Mouse (Mus musculus): ENCODE results near the gene Cbx5. TPM values are rescaled to one million over a fixed set of nuclear protein-coding genes. Genes with fewer than 3 reads are reported as not detected.

Gene Cbx5
- polyA plus RNA-seq, 1 experiment from 2014 or later = 27.8 TPM

GRCm38 (mm10) chr15:103205156-103205555 lies 34.5 kb downstream of the Cbx5 start:
- DNase-seq (ENCODE audit: low spot score) = peak; percentile 65
- Histone ChIP-seq H3K36me3 (ENCODE audit: insufficient read depth, low read length) (0 out of 2 replicates have a peak, but pooled peaks cover 1% of the 10 kb centered on the region), H3K9me3 (ENCODE audit: low read length) (no peaks in the 10 kb centered on the region), H3K4me2 (replicated peaks; ENCODE audit: low read depth, low read length) (no peak overlapping the region), H3K27me3 (replicated peaks; ENCODE audit: insufficient read depth, low read length) (no peaks in the 10 kb centered on the region), H3K4me3 (ENCODE audit: low read depth, low read length) (no peak overlapping the region), H3K27ac (ENCODE audit: low read length) (no peak overlapping the region), H3K4me1 (ENCODE audit: insufficient read depth, low read depth, low read length) (no peaks in the 10 kb centered on the region), H3K9ac (replicated peaks; ENCODE audit: low read depth) (no peak overlapping the region)
- TF ChIP-seq EP300 (IDR thresholded peaks at IDR 0.05) (no peak), CTCF (IDR thresholded peaks at IDR 0.05) (peak; percentile 65)
- no peak for ATAC-seq
- WGBS = 51% methylated on average over 2 of the region's 2 CpGs

DNA sequence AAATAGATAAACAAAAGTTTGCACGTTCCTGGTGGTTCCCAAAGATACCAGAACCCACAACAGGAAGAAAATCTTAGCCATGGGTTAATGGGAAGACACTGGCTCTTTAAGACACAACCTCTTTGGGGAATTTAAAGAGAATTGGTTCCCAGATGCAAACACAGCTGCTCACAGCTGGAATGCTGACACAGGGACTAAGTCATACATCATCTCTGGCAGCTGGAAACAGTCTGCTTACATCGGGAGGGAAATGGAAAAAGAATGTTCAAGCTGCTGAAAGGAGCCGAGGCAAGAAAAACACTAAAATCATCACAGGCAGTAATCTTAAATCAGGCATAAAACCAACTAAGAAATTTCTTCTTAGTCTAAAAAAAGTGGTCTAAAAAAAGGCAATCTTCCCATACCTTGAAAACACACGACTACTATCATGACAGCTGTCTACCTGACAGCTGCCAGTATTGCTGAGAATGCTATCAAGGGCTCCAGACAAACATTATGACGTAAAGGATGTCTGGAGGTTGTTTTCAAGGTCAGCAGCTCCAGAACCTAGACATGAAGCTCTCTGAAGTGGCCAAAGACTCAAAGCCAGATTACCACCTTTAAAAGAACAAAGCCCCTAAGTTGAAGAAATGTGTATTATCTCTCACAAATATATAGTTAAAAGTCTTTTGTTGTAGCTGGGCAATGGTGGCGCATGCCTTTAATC lies 37.4 kb downstream of the Cbx5 start:
- WGBS = 47% methylated on average over 6 of the region's 6 CpGs
- TF ChIP-seq CTCF (IDR thresholded peaks at IDR 0.05) = no peak
- TF ChIP-seq EP300 (IDR thresholded peaks at IDR 0.05) = peak; percentile 83
- peak; percentile 92 for DNase-seq (ENCODE audit: low spot score)
- Histone ChIP-seq H3K36me3 (ENCODE audit: insufficient read depth, low read length) (peaks cover 18% of the 10 kb centered on the region; the same call in 1 of the 2 replicates), H3K4me1 (ENCODE audit: insufficient read depth, low read depth, low read length) (no peaks in the 10 kb centered on the region), H3K9ac (replicated peaks; ENCODE audit: low read depth) (no peak overlapping the region), H3K4me2 (replicated peaks; ENCODE audit: low read depth, low read length) (no peak overlapping the region), H3K4me3 (ENCODE audit: low read depth, low read length) (no peak overlapping the region), H3K27me3 (replicated peaks; ENCODE audit: insufficient read depth, low read length) (no peaks in the 10 kb centered on the region), H3K9me3 (ENCODE audit: low read length) (no peaks in the 10 kb centered on the region), H3K27ac (ENCODE audit: low read length) (peak overlapping the region; percentile 74)
- ATAC-seq = peak; percentile 89

DNA sequence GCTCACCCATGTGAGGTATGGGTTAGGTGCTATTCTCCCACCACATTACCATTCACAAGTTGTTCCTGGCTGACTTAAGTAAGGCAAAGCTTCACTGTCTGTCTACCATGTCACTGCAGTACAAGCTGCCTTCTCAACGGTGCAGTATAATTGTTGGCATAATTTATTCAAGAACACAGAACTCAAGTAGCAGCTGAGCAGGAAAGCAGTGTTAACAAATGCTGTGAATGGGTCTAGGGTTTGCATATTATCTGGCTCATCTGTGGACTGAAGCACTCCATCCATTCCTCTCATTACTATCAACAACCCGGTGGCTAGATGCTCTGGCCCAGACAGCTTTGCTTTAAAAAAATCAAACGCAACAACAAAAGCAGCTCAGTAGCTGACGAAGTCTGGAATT lies 41.8 kb downstream of the Cbx5 start:
- Histone ChIP-seq H3K4me3 (ENCODE audit: low read depth, low read length) (no peak overlapping the region), H3K36me3 (ENCODE audit: insufficient read depth, low read length) (peaks cover 24% of the 10 kb centered on the region; the same call in 1 of the 2 replicates), H3K4me1 (ENCODE audit: insufficient read depth, low read depth, low read length) (no peaks in the 10 kb centered on the region), H3K27me3 (replicated peaks; ENCODE audit: insufficient read depth, low read length) (no peaks in the 10 kb centered on the region), H3K4me2 (replicated peaks; ENCODE audit: low read depth, low read length) (no peak overlapping the region), H3K9me3 (ENCODE audit: low read length) (no peaks in the 10 kb centered on the region), H3K27ac (ENCODE audit: low read length) (no peak overlapping the region), H3K9ac (replicated peaks; ENCODE audit: low read depth) (no peak overlapping the region)
- TF ChIP-seq CTCF (IDR thresholded peaks at IDR 0.05) (no peak), EP300 (IDR thresholded peaks at IDR 0.05) (no peak)
- DNase-seq (ENCODE audit: low spot score) (no peak), ATAC-seq (no peak)
- WGBS = 85% methylated on average over 4 of the region's 4 CpGs

GRCm38 (mm10) chr15:103196835-103197234 lies 42.8 kb downstream of the Cbx5 start:
- Histone ChIP-seq H3K27ac (ENCODE audit: low read length) (no peak overlapping the region), H3K27me3 (replicated peaks; ENCODE audit: insufficient read depth, low read length) (no peaks in the 10 kb centered on the region), H3K9ac (replicated peaks; ENCODE audit: low read depth) (no peak overlapping the region), H3K36me3 (ENCODE audit: insufficient read depth, low read length) (peaks cover 24% of the 10 kb centered on the region; the same call in 1 of the 2 replicates), H3K4me3 (ENCODE audit: low read depth, low read length) (no peak overlapping the region), H3K4me1 (ENCODE audit: insufficient read depth, low read depth, low read length) (no peaks in the 10 kb centered on the region), H3K4me2 (replicated peaks; ENCODE audit: low read depth, low read length) (no peak overlapping the region), H3K9me3 (ENCODE audit: low read length) (no peaks in the 10 kb centered on the region)
- ATAC-seq = no peak
- DNase-seq (ENCODE audit: low spot score) = no peak
- WGBS = 75% methylated on average over 1 of the region's 1 CpGs
- no peak for TF ChIP-seq EP300 (IDR thresholded peaks at IDR 0.05)
- no peak for TF ChIP-seq CTCF (IDR thresholded peaks at IDR 0.05)

GRCm38 (mm10) chr15:103193606-103194005 lies 46.0 kb downstream of the Cbx5 start:
- H3K4me1 ChIP-seq (ENCODE audit: insufficient read depth, low read depth, low read length) = no peaks in the 10 kb centered on the region
- no peak for TF ChIP-seq EP300 (IDR thresholded peaks at IDR 0.05)
- no peak for TF ChIP-seq CTCF (IDR thresholded peaks at IDR 0.05)
- no peaks in the 10 kb centered on the region for H3K27me3 ChIP-seq (replicated peaks; ENCODE audit: insufficient read depth, low read length)
- 53% methylated on average over 2 of the region's 2 CpGs for WGBS
- no peaks in the 10 kb centered on the region for H3K9me3 ChIP-seq (ENCODE audit: low read length)
- H3K9ac ChIP-seq (replicated peaks; ENCODE audit: low read depth) = no peak overlapping the region
- peaks cover 14% of the 10 kb centered on the region; the same call in 1 of the 2 replicates for H3K36me3 ChIP-seq (ENCODE audit: insufficient read depth, low read length)
- no peak overlapping the region for H3K4me2 ChIP-seq (replicated peaks; ENCODE audit: low read depth, low read length)
- ATAC-seq (peak; percentile 33; the same call in 1 of the 2 replicates), DNase-seq (ENCODE audit: low spot score) (peak; percentile 36)
- H3K27ac ChIP-seq (ENCODE audit: low read length) = 0 out of 2 replicates have a peak overlapping the region, but pooled peaks have one; percentile 2
- H3K4me3 ChIP-seq (ENCODE audit: low read depth, low read length) = no peak overlapping the region

DNA sequence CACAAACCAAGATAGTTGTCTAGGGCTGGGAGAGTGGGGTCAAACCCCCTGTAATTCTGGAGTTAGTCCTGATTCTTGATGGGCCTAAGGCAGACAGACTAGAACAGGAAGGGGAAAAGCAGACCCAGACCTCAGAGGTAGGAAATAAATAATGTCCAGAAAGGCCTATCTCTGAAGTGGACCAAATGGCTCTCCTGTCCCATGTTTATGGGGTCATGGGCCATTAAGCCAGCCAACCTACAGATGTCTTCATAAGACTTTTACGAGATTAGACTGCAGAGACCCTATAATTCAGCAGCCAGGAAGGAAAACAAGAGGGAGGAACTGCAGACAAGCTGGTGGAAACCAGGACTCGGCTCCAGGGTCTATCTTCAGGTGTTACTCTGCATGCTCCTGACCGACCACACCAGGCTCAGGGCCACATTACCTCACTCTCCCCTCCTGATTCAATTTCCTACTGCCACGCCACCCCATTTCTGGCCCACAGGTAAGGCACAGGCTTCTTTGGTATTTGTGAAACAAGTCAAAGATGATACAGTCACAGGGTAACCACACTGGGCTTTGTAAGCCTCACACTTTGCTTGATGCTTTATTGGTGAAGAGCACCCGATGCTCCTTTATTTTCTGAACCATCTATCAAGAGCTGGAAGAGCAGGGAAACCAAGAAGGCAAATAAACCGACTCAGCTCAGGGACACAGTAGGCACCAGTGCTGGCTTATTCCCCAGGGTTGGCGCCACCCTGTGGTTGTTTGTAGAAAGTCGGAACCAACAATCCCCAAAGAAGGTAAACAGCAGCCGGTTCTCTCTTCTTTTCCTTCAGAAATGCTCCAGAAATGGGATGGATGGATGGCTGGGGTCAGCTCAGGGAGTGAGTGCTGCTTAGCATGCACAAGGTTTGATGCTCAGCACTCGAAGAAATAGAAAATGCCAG lies 48.8 kb downstream of the Cbx5 start:
- 59% methylated on average over 10 of the region's 10 CpGs for WGBS
- Histone ChIP-seq H3K4me3 (ENCODE audit: low read depth, low read length) (no peak overlapping the region), H3K9ac (replicated peaks; ENCODE audit: low read depth) (no peak overlapping the region), H3K27me3 (replicated peaks; ENCODE audit: insufficient read depth, low read length) (no peaks in the 10 kb centered on the region), H3K36me3 (ENCODE audit: insufficient read depth, low read length) (no peaks in the 10 kb centered on the region), H3K4me2 (replicated peaks; ENCODE audit: low read depth, low read length) (no peak overlapping the region), H3K4me1 (ENCODE audit: insufficient read depth, low read depth, low read length) (no peaks in the 10 kb centered on the region), H3K27ac (ENCODE audit: low read length) (no peak overlapping the region), H3K9me3 (ENCODE audit: low read length) (no peaks in the 10 kb centered on the region)
- TF ChIP-seq EP300 (IDR thresholded peaks at IDR 0.05) (no peak), CTCF (IDR thresholded peaks at IDR 0.05) (peak; percentile 79)
- DNase-seq (ENCODE audit: low spot score) = peak; percentile 65
- no peak for ATAC-seq

All from lung, postnatal 0 days (tissue).